9 mouse cellular contexts compared by ENCODE assay signal in genomic region chr1:132008881-132009644, GRCm38 (mm10). TPM values are rescaled to one million over a fixed set of nuclear protein-coding genes. Genes with fewer than 3 reads are reported as not detected.
DNase-seq lines count a peak whose midpoint lies in the region; ATAC-seq and TF ChIP-seq lines count a peak whose summit lies in the region.
"Had no signal": no experiment of that assay in that cellular context is flagged by ENCODE, and none has a peak within 500 bp of the region (broad histone marks: within the 10 kb centered on the region; RNA-seq: fewer than 3 reads in every experiment).

No protein-coding gene starts in this region.

- H3K79me2 ChIP-seq in CH12.LX (replicated peaks; ENCODE audit: control insufficient read depth, extremely low read depth, insufficient read depth, poor library complexity, severe bottlenecking) = peaks cover 46% of the 10 kb centered on the region

- TF ChIP-seq POLR2A in CH12.LX (IDR thresholded peaks at IDR 0.05; ENCODE audit: low read depth, low read length) = 0 out of 2 replicates have a peak, but pooled peaks have one; percentile 13

- H3K27me3 ChIP-seq in heart, embryonic 12.5 days (replicated peaks) = no peaks in the 10 kb centered on the region
- H3K27me3 ChIP-seq in CH12.LX (replicated peaks) = no peaks in the 10 kb centered on the region
- H3K27me3 ChIP-seq in hindbrain, embryonic 10.5 days (ENCODE audit: insufficient read depth, poor library complexity, severe bottlenecking) = no peaks in the 10 kb centered on the region
- H3K27me3 ChIP-seq in midbrain, embryonic 13.5 days = no peaks in the 10 kb centered on the region
- H3K27me3 ChIP-seq: Patski had no signal

- no peak for ATAC-seq in heart, embryonic 12.5 days (ENCODE audit: insufficient number of reproducible peaks, low FRiP score)
- ATAC-seq in midbrain, embryonic 13.5 days = no peak
- ATAC-seq in granulocyte monocyte progenitor cell, adult 5-6 weeks (replicated peaks; ENCODE audit: poor library complexity, severe bottlenecking) = no peak

- peaks cover 1% of the 10 kb centered on the region; the same call in 1 of the 2 replicates for H3K36me3 ChIP-seq in heart, embryonic 12.5 days
- H3K36me3 ChIP-seq in CH12.LX (replicated peaks in 1 of 2; ENCODE audit: control insufficient read depth in 1 of 2, insufficient read depth in 1 of 2, low read length in 1 of 2) = peaks cover 0 to 8% of the 10 kb centered on the region in 2 experiments
- peaks cover 4% of the 10 kb centered on the region; the same call in 1 of the 2 replicates for H3K36me3 ChIP-seq in hindbrain, embryonic 10.5 days
- H3K36me3 ChIP-seq in midbrain, embryonic 13.5 days = no peaks in the 10 kb centered on the region

- TF ChIP-seq RAD21 in CH12.LX (IDR thresholded peaks at IDR 0.05; ENCODE audit: low read depth, low read length) = no peak

- H3K27ac ChIP-seq in heart, embryonic 12.5 days (ENCODE audit: poor library complexity, severe bottlenecking) = peak overlapping the region; percentile 100; the same call in 1 of the 2 replicates
- peak overlapping the region; percentile 99 for H3K27ac ChIP-seq in CH12.LX (ENCODE audit: insufficient read depth, low read depth)
- peak overlapping the region; percentile 99 for H3K27ac ChIP-seq in hindbrain, embryonic 10.5 days
- H3K27ac ChIP-seq in midbrain, embryonic 13.5 days = no peak overlapping the region

- H3K9me3 ChIP-seq in heart, embryonic 12.5 days (replicated peaks) = no peaks in the 10 kb centered on the region
- H3K9me3 ChIP-seq in CH12.LX (replicated peaks; ENCODE audit: low read length) = no peaks in the 10 kb centered on the region
- no peaks in the 10 kb centered on the region for H3K9me3 ChIP-seq in hindbrain, embryonic 10.5 days
- H3K9me3 ChIP-seq in midbrain, embryonic 13.5 days = no peaks in the 10 kb centered on the region

- peaks cover 19% of the 10 kb centered on the region for H3K4me1 ChIP-seq in heart, embryonic 12.5 days (replicated peaks)
- H3K4me1 ChIP-seq in CH12.LX (ENCODE audit: control insufficient read depth in 1 of 2, insufficient read depth in 2 of 2) = peaks cover 14 to 49% of the 10 kb centered on the region in 2 experiments
- peaks cover 29% of the 10 kb centered on the region for H3K4me1 ChIP-seq in hindbrain, embryonic 10.5 days (replicated peaks)
- H3K4me1 ChIP-seq in midbrain, embryonic 13.5 days (replicated peaks) = peaks cover 26% of the 10 kb centered on the region

- dilution Hi-C loops in CH12.LX (cut with MboI; ENCODE audit: extremely low pct_ligation_motif_present, extremely low pct_unique_long_range_greater_than_20kb, low sequenced_read_pairs) = no loop called here

- peak overlapping the region; percentile 96 for H3K4me3 ChIP-seq in heart, embryonic 12.5 days
- H3K4me3 ChIP-seq in CH12.LX (replicated peaks in 1 of 3; ENCODE audit: low read depth in 2 of 3, low read length in 2 of 3, poor library complexity in 1 of 3) = peak overlapping the region; percentile 77 to 88 (median 79)
- H3K4me3 ChIP-seq in hindbrain, embryonic 10.5 days = peak overlapping the region; percentile 90
- peak overlapping the region; percentile 81 for H3K4me3 ChIP-seq in midbrain, embryonic 13.5 days (replicated peaks)

- H3K9ac ChIP-seq in heart, embryonic 12.5 days = peak overlapping the region; percentile 98
- H3K9ac ChIP-seq in CH12.LX (ENCODE audit: insufficient read depth, low read depth) = peak overlapping the region; percentile 95
- H3K9ac ChIP-seq in midbrain, embryonic 13.5 days (replicated peaks) = peak overlapping the region; percentile 94

- no peak for DNase-seq in heart, adult 11 months
- DNase-seq in CH12.LX (ENCODE audit: extremely low read depth) = no peak
- DNase-seq in hindbrain, embryonic 10.5 days (ENCODE audit: low spot score) = peak; percentile 4
- DNase-seq in layer of hippocampus, adult 9-11 months = no peak
- no peak for DNase-seq in cerebellum, adult 11 months

- TF ChIP-seq CTCF in CH12.LX (conservative IDR thresholded peaks at IDR 0.05 in 1 of 2, IDR thresholded peaks at IDR 0.05 in 1 of 2; ENCODE audit: low read depth in 2 of 2, low read length in 2 of 2) = no peak

- in situ Hi-C loops in CH12.LX (cut with MboI; ENCODE audit: low pct_ligation_motif_present, low pct_unique_long_range_greater_than_20kb, low sequenced_read_pairs) = loop anchor here (5.0 kb wide), 2 partner anchors 33 to 98 kb away; no protein-coding TSS in a partner anchor

- peak overlapping the region; percentile 89 for H3K4me2 ChIP-seq in heart, embryonic 12.5 days
- peak overlapping the region; percentile 99 for H3K4me2 ChIP-seq in CH12.LX (ENCODE audit: insufficient read depth, low read depth, poor library complexity, severe bottlenecking)
- H3K4me2 ChIP-seq in midbrain, embryonic 13.5 days (replicated peaks) = peak overlapping the region; percentile 69

- 52% methylated on average over 8 of the region's 8 CpGs for WGBS in heart, embryonic 12.5 days
- 70% methylated on average over 8 of the region's 8 CpGs for WGBS in hindbrain, embryonic 10.5 days
- 39% methylated on average over 8 of the region's 8 CpGs for WGBS in midbrain, embryonic 13.5 days

- peak; percentile 31; the same call in 1 of the 2 replicates for TF ChIP-seq EP300 in CH12.LX (IDR thresholded peaks at IDR 0.05; ENCODE audit: low read length)

TF ChIP-seq in CH12.LX, 34 proteins besides CTCF, POLR2A, EP300 and RAD21:
- TF ChIP-seq GABPA (IDR thresholded peaks at IDR 0.05; ENCODE audit: insufficient replicate concordance, low read depth, low read length) = no peak
- no peak for TF ChIP-seq RCOR1 (conservative IDR thresholded peaks at IDR 0.05; ENCODE audit: low read depth, low read length)
- TF ChIP-seq MYC (IDR thresholded peaks at IDR 0.05; ENCODE audit: low read depth, low read length) = no peak
- 0 out of 2 replicates have a peak, but pooled peaks have one; percentile 13 for TF ChIP-seq TBP (conservative IDR thresholded peaks at IDR 0.05; ENCODE audit: low read depth, low read length)
- 0 out of 2 replicates have a peak, but pooled peaks have one; percentile 7 for TF ChIP-seq MXI1 (IDR thresholded peaks at IDR 0.05; ENCODE audit: low read depth, low read length)
- TF ChIP-seq ETS1 (conservative IDR thresholded peaks at IDR 0.05; ENCODE audit: low read depth, low read length) = no peak
- TF ChIP-seq KAT2A (IDR thresholded peaks at IDR 0.05; ENCODE audit: insufficient replicate concordance, low read length) = no peak
- TF ChIP-seq HCFC1 (IDR thresholded peaks at IDR 0.05; ENCODE audit: low read depth, low read length) = no peak
- TF ChIP-seq MAZ (IDR thresholded peaks at IDR 0.05; ENCODE audit: low read depth, low read length) = no peak
- TF ChIP-seq JUN (IDR thresholded peaks at IDR 0.05; ENCODE audit: insufficient read depth, low read depth, low read length) = no peak
- TF ChIP-seq BHLHE40 (IDR thresholded peaks at IDR 0.05; ENCODE audit: low read depth, low read length) = no peak
- TF ChIP-seq SIN3A (IDR thresholded peaks at IDR 0.05; ENCODE audit: low read length) = peak; percentile 13
- TF ChIP-seq IRF4 (IDR thresholded peaks at IDR 0.05; ENCODE audit: low read depth, low read length) = peak; percentile 60
- TF ChIP-seq USF1 (IDR thresholded peaks at IDR 0.05; ENCODE audit: low read depth, low read length) = no peak
- TF ChIP-seq E2F4 (IDR thresholded peaks at IDR 0.05; ENCODE audit: insufficient replicate concordance, low read depth, low read length) = no peak
- peak; percentile 7; the same call in 1 of the 2 replicates for TF ChIP-seq CHD1 (IDR thresholded peaks at IDR 0.05; ENCODE audit: low read depth, low read length)
- peak; percentile 5; the same call in 1 of the 2 replicates for TF ChIP-seq ZNF384 (IDR thresholded peaks at IDR 0.05; ENCODE audit: low read depth, low read length)
- TF ChIP-seq ZMIZ1 (IDR thresholded peaks at IDR 0.05; ENCODE audit: low read depth, low read length) = no peak
- TF ChIP-seq POLR2AphosphoS2 (IDR thresholded peaks at IDR 0.05; ENCODE audit: low read depth, low read length) = no peak
- TF ChIP-seq SMC3 (IDR thresholded peaks at IDR 0.05; ENCODE audit: low read depth, low read length) = no peak
- no peak for TF ChIP-seq CHD2 (IDR thresholded peaks at IDR 0.05; ENCODE audit: low read length)
TF ChIP-seq in CH12.LX: peak in this region for 6.

RNA-seq across cellular contexts. Expression of gene Elk4, which starts 1.7 kb away (rescaled TPM):
- 19.9 and 21.0 TPM in 2 replicates for polyA plus RNA-seq in heart, embryonic 12.5 days (2016; fragmentation: Nextera tagmentation; extraction: Ambion mirVana)
- total RNA-seq in CH12.LX (2012; rRNA removed) = 18.9 and 21.0 TPM in 2 replicates
- 12.8 and 16.8 TPM in 2 replicates for total RNA-seq in CH12.LX (2014; rRNA removed)
- 16.1 and 17.4 TPM in 2 replicates for polyA plus RNA-seq in CH12.LX (2012; ENCODE audit: insufficient read length, low read depth)
- 12.9 and 13.2 TPM in 2 replicates for polyA plus RNA-seq in hindbrain, embryonic 10.5 days (2016; fragmentation: Nextera tagmentation; extraction: Ambion mirVana)
- polyA plus RNA-seq in midbrain, embryonic 13.5 days (2015; fragmentation: Nextera tagmentation; extraction: Ambion mirVana) = 10.9 and 12.6 TPM in 2 replicates
- 83.3 and 104 TPM in 2 replicates for total RNA-seq in granulocyte monocyte progenitor cell, adult 5-6 weeks (2014; fragmentation: Nextera tagmentation)
- total RNA-seq in granulocyte monocyte progenitor cell, adult 5-6 weeks (2017) = 51.9 and 63.8 TPM in 2 replicates

RNA-seq across cellular contexts. Expression of gene Slc45a3, which starts 46.3 kb away (rescaled TPM):
- polyA plus RNA-seq in heart, embryonic 12.5 days (2016; fragmentation: Nextera tagmentation; extraction: Ambion mirVana) = 1.7 and 2.0 TPM in 2 replicates
- 0.47 and 0.55 TPM in 2 replicates for total RNA-seq in CH12.LX (2012; rRNA removed)
- total RNA-seq in CH12.LX (2014; rRNA removed) = 0.11 and 0.16 TPM in 2 replicates
- 0.15 and 0.20 TPM in 2 replicates for polyA plus RNA-seq in CH12.LX (2012; ENCODE audit: insufficient read length, low read depth)
- 10.9 and 19.2 TPM in 2 replicates for polyA plus RNA-seq in hindbrain, embryonic 10.5 days (2016; fragmentation: Nextera tagmentation; extraction: Ambion mirVana)
- polyA plus RNA-seq in midbrain, embryonic 13.5 days (2015; fragmentation: Nextera tagmentation; extraction: Ambion mirVana) = 9.5 and 12.9 TPM in 2 replicates
- total RNA-seq in granulocyte monocyte progenitor cell, adult 5-6 weeks (2014; fragmentation: Nextera tagmentation) = 1.1 and 4.0 TPM in 2 replicates
- total RNA-seq in granulocyte monocyte progenitor cell, adult 5-6 weeks (2017) = 0.65 and 0.82 TPM in 2 replicates

RNA-seq across cellular contexts. Expression of gene Mfsd4a, which starts 58.8 kb away (rescaled TPM):
- 18.1 and 19.3 TPM in 2 replicates for polyA plus RNA-seq in heart, embryonic 12.5 days (2016; fragmentation: Nextera tagmentation; extraction: Ambion mirVana)
- 5.2 and 5.6 TPM in 2 replicates for total RNA-seq in CH12.LX (2012; rRNA removed)
- 0.81 and 1.4 TPM in 2 replicates for total RNA-seq in CH12.LX (2014; rRNA removed)
- polyA plus RNA-seq in CH12.LX (2012; ENCODE audit: insufficient read length, low read depth) = 11.8 and 13.0 TPM in 2 replicates
- polyA plus RNA-seq in hindbrain, embryonic 10.5 days (2016; fragmentation: Nextera tagmentation; extraction: Ambion mirVana) = 10.7 and 12.2 TPM in 2 replicates
- polyA plus RNA-seq in midbrain, embryonic 13.5 days (2015; fragmentation: Nextera tagmentation; extraction: Ambion mirVana) = 7.3 and 8.0 TPM in 2 replicates
- not detected in 2 replicates for total RNA-seq in granulocyte monocyte progenitor cell, adult 5-6 weeks (2014; fragmentation: Nextera tagmentation)
- total RNA-seq in granulocyte monocyte progenitor cell, adult 5-6 weeks (2017) = 0.82 and 4.8 TPM in 2 replicates
